Comparison of ENCODE assay signal across 22 mouse cellular contexts in the genomic region with DNA sequence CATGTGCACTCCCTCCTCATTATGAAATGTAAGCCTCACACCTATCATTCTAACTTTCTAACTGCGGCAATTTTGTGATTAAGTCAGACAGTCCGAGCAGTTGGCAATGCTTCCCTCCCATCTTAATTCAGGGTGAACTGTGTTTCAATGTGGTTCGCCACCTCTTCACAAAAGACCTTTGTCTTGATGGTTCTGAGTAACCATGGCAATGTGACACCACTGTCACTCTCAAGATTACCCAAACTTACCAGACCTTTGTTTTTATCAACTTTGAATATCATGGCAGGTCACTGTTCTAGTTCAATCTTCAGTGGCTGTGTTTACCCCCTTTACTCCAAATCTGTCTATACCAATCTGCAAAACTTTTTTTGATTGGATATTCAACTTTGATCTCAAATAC.
DNase-seq lines count a peak whose midpoint lies in the region; ATAC-seq lines count a peak whose summit lies in the region.
"Had no signal": no experiment of that assay in that cellular context is flagged by ENCODE, and none has a peak within 500 bp of the region (broad histone marks: within the 10 kb centered on the region; RNA-seq: fewer than 3 reads in every experiment).

No protein-coding gene starts in this region.

- no peak overlapping the region for H3K27ac ChIP-seq in midbrain, embryonic 11.5 days (ENCODE audit: low read depth, low read length)
- no peak overlapping the region for H3K27ac ChIP-seq in midbrain, embryonic 13.5 days
- H3K27ac ChIP-seq: embryonic facial prominence, embryonic 13.5 days; embryonic facial prominence, embryonic 15.5 days; forebrain, embryonic 10.5 days; forebrain, embryonic 12.5 days had no signal

- no peak overlapping the region for H3K4me2 ChIP-seq in midbrain, embryonic 11.5 days
- no peak overlapping the region for H3K4me2 ChIP-seq in midbrain, embryonic 13.5 days (replicated peaks)
- H3K4me2 ChIP-seq: embryonic facial prominence, embryonic 13.5 days; embryonic facial prominence, embryonic 15.5 days; forebrain, embryonic 12.5 days had no signal

- WGBS in midbrain, embryonic 11.5 days: 19% methylated on average over 3 of the region's 3 CpGs
- WGBS in midbrain, embryonic 13.5 days: 11% methylated on average over 3 of the region's 3 CpGs

- ATAC-seq in midbrain, embryonic 11.5 days (ENCODE audit: low FRiP score): peak; percentile 60
- no peak for ATAC-seq in midbrain, embryonic 13.5 days
- ATAC-seq: forebrain, embryonic 14.5 days; forebrain, embryonic 16.5 days had no signal

- peaks cover 2% of the 10 kb centered on the region; the same call in 1 of the 2 replicates for H3K27me3 ChIP-seq in midbrain, embryonic 11.5 days (ENCODE audit: control insufficient read depth, insufficient read depth, low read length)
- peaks cover 21% of the 10 kb centered on the region for H3K27me3 ChIP-seq in midbrain, embryonic 13.5 days
- H3K27me3 ChIP-seq: embryonic facial prominence, embryonic 13.5 days; embryonic facial prominence, embryonic 15.5 days had no signal

- peaks cover 7% of the 10 kb centered on the region for H3K4me1 ChIP-seq in midbrain, embryonic 11.5 days (ENCODE audit: control insufficient read depth, insufficient read depth, low read length)
- 0 out of 2 replicates have a peak, but pooled peaks cover 5% of the 10 kb centered on the region for H3K4me1 ChIP-seq in midbrain, embryonic 13.5 days (replicated peaks)
- H3K4me1 ChIP-seq: embryonic facial prominence, embryonic 13.5 days; embryonic facial prominence, embryonic 15.5 days had no signal

- peak; percentile 31 for DNase-seq in embryo, embryonic 10.5 days (ENCODE audit: low spot score)
- DNase-seq in embryo, embryonic 9.5 days (ENCODE audit: extremely low spot score): no peak
- peak; percentile 85 for DNase-seq in midbrain, embryonic 11.5 days (ENCODE audit: low spot score, missing footprints)
- DNase-seq in retina, postnatal 1 day: peak; percentile 3
- DNase-seq in retina, embryonic 14.5 days (ENCODE audit: low spot score): no peak
- DNase-seq: adrenal gland, adult 2 months; adrenal gland, postnatal 10 days; adrenal gland, postnatal 25 days; cerebellum, adult 11 months; cerebellum, adult 18-20 months; cerebellum, adult 8-10 months; cerebellum, adult 9-11 months; cerebellum, postnatal 14 days; cerebellum, postnatal 36 days had no signal

- H3K4me3 ChIP-seq in midbrain, embryonic 11.5 days (ENCODE audit: low read depth, low read length): no peak overlapping the region
- no peak overlapping the region for H3K4me3 ChIP-seq in midbrain, embryonic 13.5 days (replicated peaks)
- H3K4me3 ChIP-seq: embryonic facial prominence, embryonic 13.5 days; embryonic facial prominence, embryonic 15.5 days; erythroblast, embryonic 14.5 days; forebrain, embryonic 10.5 days; forebrain, embryonic 12.5 days had no signal

- no peak overlapping the region for H3K9ac ChIP-seq in midbrain, embryonic 11.5 days (ENCODE audit: low read length)
- H3K9ac ChIP-seq in midbrain, embryonic 13.5 days (replicated peaks): no peak overlapping the region
- H3K9ac ChIP-seq: embryonic facial prominence, embryonic 13.5 days; embryonic facial prominence, embryonic 15.5 days; forebrain, embryonic 12.5 days had no signal

- no peaks in the 10 kb centered on the region for H3K9me3 ChIP-seq in midbrain, embryonic 11.5 days (ENCODE audit: control insufficient read depth, low read length)
- no peaks in the 10 kb centered on the region for H3K9me3 ChIP-seq in midbrain, embryonic 13.5 days
- H3K9me3 ChIP-seq: embryonic facial prominence, embryonic 13.5 days; embryonic facial prominence, embryonic 15.5 days; forebrain, embryonic 10.5 days; forebrain, embryonic 12.5 days had no signal

- no peaks in the 10 kb centered on the region for H3K36me3 ChIP-seq in midbrain, embryonic 11.5 days (ENCODE audit: control insufficient read depth, insufficient read depth, low read length)
- no peaks in the 10 kb centered on the region for H3K36me3 ChIP-seq in midbrain, embryonic 13.5 days
- H3K36me3 ChIP-seq: embryonic facial prominence, embryonic 13.5 days; embryonic facial prominence, embryonic 15.5 days; forebrain, embryonic 10.5 days; forebrain, embryonic 12.5 days had no signal

Comparison
In these comparisons a context has a peak if more than half of its experiments do, and no peak if none do; other contexts are left out.
1. DNase-seq: peak in embryo, embryonic 10.5 days (single experiment), midbrain, embryonic 11.5 days (single experiment) and retina, postnatal 1 day (single experiment); none in embryo, embryonic 9.5 days (single experiment) and retina, embryonic 14.5 days (single experiment).